Mouse (Mus musculus): ENCODE results near the gene Gpr61. TPM values are rescaled to one million over a fixed set of nuclear protein-coding genes. Genes with fewer than 3 reads are reported as not detected.

The Gpr61 gene
- polyA plus RNA-seq, 1 experiment from 2014 or later = 0.04 TPM

DNA sequence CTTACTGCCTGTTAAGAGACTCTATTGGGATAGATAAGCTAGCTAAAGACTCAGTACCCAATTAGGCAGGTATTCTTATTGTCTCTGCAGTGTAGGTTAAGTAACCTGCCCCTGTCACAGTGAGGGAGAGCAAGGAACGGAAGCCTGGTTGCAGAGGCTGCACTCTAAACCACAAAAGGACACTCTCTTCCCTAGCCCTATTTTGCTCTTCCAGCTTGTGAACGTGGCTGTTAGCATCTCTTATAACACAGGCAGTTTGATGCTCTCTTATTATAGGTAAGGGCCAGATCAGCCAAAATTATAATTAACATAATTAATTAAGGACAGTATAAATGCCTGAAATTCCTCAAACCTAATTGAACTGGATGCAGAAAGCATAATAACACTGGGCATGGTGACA is 25.8 kb upstream of the Gpr61 start:
- ATAC-seq (no peak), DNase-seq (ENCODE audit: low read depth, low spot score) (no peak)
- CTCF ChIA-PET = interaction anchor here (1.0 to 9.1 kb wide), 4 partner anchors 12 to 33 kb away, joined by 4 to 85 read pairs (median 5); partner anchors contain the start of gene Cyb561d1
- POLR2A ChIA-PET = interaction anchor here (1.0 kb wide), 1 partner anchor 35 kb away, joined by 5 read pairs; no protein-coding TSS in a partner anchor
- TF ChIP-seq CTCF (IDR thresholded peaks at IDR 0.05) = no peak
- H3K27me3 ChIP-seq = peaks cover 16% of the 10 kb centered on the region
- in situ Hi-C loops (cut with MboI; ENCODE audit: low pct_unique_long_range_greater_than_20kb) = no loop called here

DNA sequence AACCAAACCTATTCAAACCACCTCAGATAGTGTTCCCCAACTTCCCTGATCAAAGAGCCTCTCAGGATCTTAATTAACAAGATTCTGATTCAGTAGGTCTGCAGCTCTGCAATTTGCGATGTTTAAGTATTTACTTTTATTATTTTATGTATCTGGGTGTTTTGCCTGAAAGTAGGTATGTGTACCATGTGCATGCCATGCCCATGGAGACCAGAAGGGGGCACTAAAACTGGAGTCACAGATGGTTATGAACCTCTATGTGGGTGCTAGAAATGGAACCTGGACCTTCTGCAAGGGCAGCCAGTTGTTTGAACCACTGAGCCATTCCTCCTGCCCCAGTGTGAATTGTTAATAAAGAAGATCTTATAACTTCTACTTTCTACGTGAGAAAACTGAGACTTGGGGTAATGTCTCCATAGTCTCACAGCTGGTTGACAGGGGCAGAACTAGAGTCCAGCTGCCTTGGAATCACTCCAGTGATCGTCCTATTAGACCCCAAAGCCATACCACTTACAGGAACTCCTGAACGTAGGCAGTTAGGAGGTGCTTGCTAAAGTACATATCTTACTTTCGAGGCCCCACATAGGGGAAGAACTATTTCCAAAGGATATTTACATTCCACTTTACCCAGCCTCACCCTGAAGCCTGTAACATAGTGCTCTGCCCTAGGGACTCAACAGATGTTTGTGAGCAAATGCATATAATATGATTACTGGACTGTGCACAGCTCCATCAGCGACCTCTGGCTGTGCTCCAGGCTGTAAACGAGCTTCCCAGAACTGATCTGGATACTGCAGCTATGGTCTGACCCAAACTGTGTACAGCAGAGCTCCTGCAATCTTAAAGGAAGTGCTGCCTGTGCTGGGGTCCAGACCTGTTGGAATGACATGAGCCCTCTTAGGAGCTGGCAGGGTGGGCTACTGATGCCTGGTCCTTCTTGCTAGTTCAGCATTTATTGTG is 24.4 kb upstream of the Gpr61 start:
- ATAC-seq (no peak), DNase-seq (ENCODE audit: low read depth, low spot score) (no peak)
- ChIA-PET CTCF (interaction anchor here (0.9 to 1.4 kb wide), 9 partner anchors 10 to 31 kb away, joined by 3 to 5 read pairs (median 4); partner anchors contain the start of gene Cyb561d1), POLR2A (interaction anchor here (0.9 to 1.0 kb wide), 3 partner anchors 22 to 34 kb away, joined by 3 to 5 read pairs (median 3); partner anchors contain the start of gene Atxn7l2)
- H3K27me3 ChIP-seq = peaks cover 17% of the 10 kb centered on the region
- in situ Hi-C loops (cut with MboI; ENCODE audit: low pct_unique_long_range_greater_than_20kb) = no loop called here
- TF ChIP-seq CTCF (IDR thresholded peaks at IDR 0.05) = no peak

DNA sequence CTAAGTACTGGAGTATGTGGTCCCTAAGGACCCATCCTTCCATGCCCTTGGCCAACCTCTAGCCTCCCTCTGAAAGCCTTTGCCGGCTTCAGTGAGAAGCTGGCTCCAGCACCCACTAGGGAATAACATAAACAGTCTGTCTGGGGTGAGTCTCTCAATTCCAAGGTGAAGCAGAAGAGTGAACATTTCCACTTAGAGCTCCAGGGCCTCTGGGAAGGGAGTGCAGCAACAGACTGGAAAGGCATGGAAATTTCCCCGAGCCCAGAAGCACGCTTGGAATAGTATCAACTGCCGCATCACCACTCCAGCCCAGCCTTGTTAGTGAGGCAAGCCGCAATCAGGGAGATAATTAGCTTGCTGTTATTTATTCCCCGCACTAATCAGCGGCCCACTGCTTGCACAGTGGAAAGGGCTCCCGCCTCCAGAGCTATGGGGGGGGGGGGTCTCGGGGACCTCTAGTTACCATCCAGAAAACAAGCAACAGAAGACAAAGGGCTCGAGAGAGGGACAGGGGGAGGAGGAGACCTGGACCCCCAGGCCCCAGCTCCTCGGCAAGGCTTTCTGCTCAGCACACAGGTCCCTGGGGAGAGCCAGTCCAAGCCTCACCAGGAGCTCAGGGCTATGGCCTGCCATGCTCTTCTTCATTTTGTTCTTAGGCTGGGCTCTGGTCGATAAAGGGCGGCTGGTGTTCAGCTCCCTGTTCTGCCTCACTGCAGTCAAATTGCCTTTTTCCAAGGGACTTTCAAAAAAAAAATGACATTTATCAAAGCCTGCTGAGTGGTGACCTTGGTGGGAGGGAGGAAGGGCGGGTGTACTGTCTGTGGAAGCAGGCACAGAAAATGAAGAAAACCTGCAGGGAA is 20.2 kb upstream of the Gpr61 start:
- DNase-seq (ENCODE audit: low read depth, low spot score) (no peak), ATAC-seq (no peak)
- H3K27me3 ChIP-seq = peaks cover 17% of the 10 kb centered on the region
- ChIA-PET POLR2A (interaction anchor here (0.5 to 1.4 kb wide), 6 partner anchors 10 to 540 kb away, joined by 3 to 4 read pairs (median 4); no protein-coding TSS in a partner anchor), CTCF (interaction anchor here (1.0 to 4.2 kb wide), 7 partner anchors 8 to 214 kb away, joined by 3 to 21 read pairs (median 6); partner anchors contain the start of gene Cyb561d1)
- no peak for TF ChIP-seq CTCF (IDR thresholded peaks at IDR 0.05)
- in situ Hi-C loops (cut with MboI; ENCODE audit: low pct_unique_long_range_greater_than_20kb) = no loop called here

DNA sequence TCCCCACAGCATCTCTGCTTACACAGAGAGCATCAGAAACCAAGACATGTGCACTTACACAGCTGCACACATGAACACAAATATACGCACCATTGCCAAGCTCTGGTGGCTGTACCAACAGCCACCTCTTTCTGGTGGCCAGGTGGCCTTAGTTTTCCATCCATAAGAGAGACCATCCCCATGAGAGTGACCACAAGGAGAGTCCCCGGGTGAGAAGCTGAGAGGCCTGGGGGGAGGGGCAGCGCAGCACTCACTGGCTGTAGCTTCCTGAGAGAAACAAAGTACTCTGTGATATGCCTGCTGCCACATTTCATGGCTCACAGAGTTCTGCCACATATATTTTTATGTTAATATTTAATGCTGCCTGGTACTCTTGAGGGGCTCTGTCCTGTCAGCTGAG is 14.5 kb upstream of the Gpr61 start:
- DNase-seq (ENCODE audit: low read depth, low spot score) (no peak), ATAC-seq (no peak)
- ChIA-PET CTCF (interaction anchor here (1.2 to 10.4 kb wide), 2 partner anchors 12 to 32 kb away, joined by 3 to 247 read pairs; partner anchors contain the start of gene Cyb561d1), POLR2A (interaction anchor here (0.6 kb wide), 1 partner anchor 32 kb away, joined by 3 read pairs; the partner anchor contains the start of gene Cyb561d1)
- peaks cover 5% of the 10 kb centered on the region for H3K27me3 ChIP-seq
- TF ChIP-seq CTCF (IDR thresholded peaks at IDR 0.05) = no peak
- in situ Hi-C loops (cut with MboI; ENCODE audit: low pct_unique_long_range_greater_than_20kb) = loop anchor here (5.0 kb wide), 2 partner anchors 38 to 218 kb away; no protein-coding TSS in a partner anchor

DNA sequence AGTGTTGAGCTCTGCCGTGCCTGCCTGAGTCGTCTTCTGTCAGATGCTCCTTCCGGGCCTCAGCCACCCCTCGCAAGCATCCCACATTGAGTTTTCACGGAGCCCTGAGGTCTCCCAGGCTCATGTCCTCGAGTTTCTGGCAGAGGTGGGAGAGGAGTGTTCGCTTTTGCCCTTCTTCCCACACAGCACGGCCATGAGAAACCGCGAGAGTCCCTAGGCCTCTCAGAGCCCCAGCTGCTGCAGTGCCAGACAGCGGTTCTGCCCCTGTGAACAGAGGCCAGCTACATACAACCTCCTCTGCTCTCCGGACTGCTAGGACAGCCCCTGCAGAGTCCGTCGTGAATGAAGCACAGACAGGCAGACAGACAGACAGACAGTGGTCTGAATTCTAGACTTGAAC is 12.8 kb upstream of the Gpr61 start:
- ATAC-seq (no peak), DNase-seq (ENCODE audit: low read depth, low spot score) (no peak)
- CTCF ChIA-PET = interaction anchor here (1.1 to 10.4 kb wide), 8 partner anchors 9 to 114 kb away, joined by 3 to 247 read pairs (median 5); partner anchors contain the start of genes Cyb561d1 and Gpr61
- no peaks in the 10 kb centered on the region for H3K27me3 ChIP-seq
- TF ChIP-seq CTCF (IDR thresholded peaks at IDR 0.05) = no peak
- in situ Hi-C loops (cut with MboI; ENCODE audit: low pct_unique_long_range_greater_than_20kb) = loop anchor here (5.0 kb wide), 2 partner anchors 40 to 220 kb away; no protein-coding TSS in a partner anchor
- POLR2A ChIA-PET = interaction anchor here (1.1 to 3.3 kb wide), 3 partner anchors 14 to 93 kb away, joined by 3 to 17 read pairs (median 5); partner anchors contain the start of gene Cyb561d1

DNA sequence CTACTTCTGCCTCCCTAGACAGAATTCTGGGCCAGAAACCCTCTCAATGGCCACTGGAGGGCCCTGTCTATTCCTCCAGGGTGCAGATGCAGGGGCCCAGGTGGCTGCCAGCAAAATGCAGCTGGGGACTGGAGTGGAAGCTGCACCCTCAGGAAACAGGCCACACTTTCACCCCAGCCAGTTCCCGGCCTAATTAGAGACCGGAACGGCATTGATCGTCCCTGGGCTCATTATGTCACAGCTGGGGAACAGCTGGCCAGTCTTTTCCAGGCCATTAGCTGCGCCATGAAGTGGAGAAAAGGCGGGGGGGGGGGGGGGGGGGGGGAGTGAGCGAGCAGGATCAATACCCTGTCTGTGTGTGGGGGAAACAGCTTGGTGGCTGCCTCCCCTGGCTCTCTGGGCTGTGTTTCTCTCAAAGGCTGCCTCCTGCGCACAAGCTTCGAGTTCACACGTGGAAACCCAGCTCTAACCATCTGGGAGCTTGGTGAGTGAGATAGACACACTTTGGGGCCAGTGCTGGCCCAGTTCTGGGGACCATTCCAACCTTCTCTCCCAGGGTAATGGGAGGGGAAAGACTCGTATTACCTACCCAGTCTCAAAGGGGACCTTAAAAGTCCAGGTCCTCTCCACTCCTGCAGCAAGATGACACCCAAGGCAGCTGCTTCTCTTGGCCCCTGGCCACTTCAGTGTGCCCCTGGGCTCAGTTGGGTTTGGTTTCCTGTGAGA is 12.0 kb upstream of the Gpr61 start:
- in situ Hi-C loops (cut with MboI; ENCODE audit: low pct_unique_long_range_greater_than_20kb) = loop anchor here (5.0 kb wide), 2 partner anchors 41 to 221 kb away; no protein-coding TSS in a partner anchor
- no peak for DNase-seq (ENCODE audit: low read depth, low spot score)
- CTCF ChIA-PET = interaction anchor here (0.8 to 10.4 kb wide), 11 partner anchors 10 to 222 kb away, joined by 3 to 247 read pairs (median 5); partner anchors contain the start of genes Cyb561d1 and Gpr61

DNA sequence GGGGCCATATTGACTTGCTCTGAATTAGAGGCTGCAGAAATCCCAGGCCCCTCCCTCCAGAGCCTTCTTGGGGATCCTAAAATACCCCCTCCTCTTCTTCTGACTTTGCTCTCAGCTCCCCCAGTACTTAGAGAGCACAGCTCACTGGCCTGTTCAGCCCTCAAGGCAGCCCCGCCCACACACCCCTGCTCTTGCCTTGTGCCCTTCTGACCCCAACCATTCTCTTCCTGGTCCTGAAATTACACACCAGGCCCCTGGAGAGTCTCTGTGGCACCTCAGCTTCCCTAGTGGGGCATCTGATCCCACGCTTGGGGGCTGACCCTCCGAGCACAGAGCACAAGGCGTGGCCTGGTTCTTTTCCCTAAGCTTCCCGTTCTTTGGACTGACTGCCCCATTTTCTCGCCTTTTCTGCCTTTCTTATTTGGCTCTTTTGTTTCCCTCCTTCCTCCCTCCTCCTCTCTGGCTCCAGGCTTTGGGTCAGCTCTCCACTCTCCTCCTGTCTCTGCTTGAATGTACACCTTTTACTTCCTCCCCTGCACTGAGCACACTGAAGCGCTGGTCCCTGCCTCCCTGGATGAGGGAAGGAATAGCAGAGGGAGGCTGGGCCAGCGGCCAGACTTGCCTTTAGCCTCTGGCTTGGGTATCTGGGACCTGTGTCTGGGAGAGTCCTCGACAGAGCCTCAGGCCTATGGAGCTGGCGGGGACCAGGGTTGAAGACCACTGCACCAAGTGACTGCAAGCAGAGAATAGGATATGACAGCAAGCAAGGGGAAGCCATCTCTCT is 11.0 kb upstream of the Gpr61 start:
- ATAC-seq (no peak), DNase-seq (ENCODE audit: low read depth, low spot score) (no peak)
- H3K27me3 ChIP-seq = peaks cover 5% of the 10 kb centered on the region
- in situ Hi-C loops (cut with MboI; ENCODE audit: low pct_unique_long_range_greater_than_20kb) = loop anchor here (5.0 kb wide), 2 partner anchors 42 to 222 kb away; no protein-coding TSS in a partner anchor
- TF ChIP-seq CTCF (IDR thresholded peaks at IDR 0.05) = no peak
- CTCF ChIA-PET = interaction anchor here (0.7 to 10.4 kb wide), 15 partner anchors 9 to 223 kb away, joined by 3 to 247 read pairs (median 6); partner anchors contain the start of genes Atxn7l2, Cyb561d1, Gnai3 and Gpr61
- POLR2A ChIA-PET = interaction anchor here (0.5 to 3.3 kb wide), 9 partner anchors 9 to 81 kb away, joined by 3 to 17 read pairs (median 4); partner anchors contain the start of genes Atxn7l2 and Cyb561d1

More for the DNA sequence above, 12.0 kb upstream of the Gpr61 start:
- ATAC-seq = no peak
- POLR2A ChIA-PET = interaction anchor here (0.7 to 3.3 kb wide), 6 partner anchors 15 to 195 kb away, joined by 3 to 17 read pairs (median 4); partner anchors contain the start of gene Cyb561d1
- no peak for TF ChIP-seq CTCF (IDR thresholded peaks at IDR 0.05)
- peaks cover 5% of the 10 kb centered on the region for H3K27me3 ChIP-seq

DNA sequence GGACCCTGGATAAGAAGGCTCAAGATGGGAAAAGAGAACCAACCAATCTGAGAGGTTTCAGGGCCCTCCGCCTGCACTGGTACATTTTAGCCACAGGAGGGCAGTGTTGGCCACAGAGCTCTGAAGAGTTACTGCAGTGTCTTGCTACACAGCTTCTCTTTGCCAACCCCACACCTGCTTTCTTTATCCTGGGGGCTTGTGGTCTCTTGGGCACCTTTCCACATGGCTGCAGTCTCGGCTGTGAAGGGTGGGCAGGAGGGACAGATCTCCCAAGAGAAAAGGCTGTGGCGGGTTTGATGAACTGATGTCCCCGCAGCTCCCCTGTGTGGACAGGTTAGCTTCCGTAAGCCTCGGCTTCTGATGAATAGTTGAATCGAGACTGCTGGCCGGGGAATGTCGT is 10.1 kb upstream of the Gpr61 start:
- DNase-seq (ENCODE audit: low read depth, low spot score) (peak; percentile 34), ATAC-seq (peak; percentile 57)
- in situ Hi-C loops (cut with MboI; ENCODE audit: low pct_unique_long_range_greater_than_20kb) = loop anchor here (5.0 kb wide), 3 partner anchors 42 to 222 kb away; no protein-coding TSS in a partner anchor
- ChIA-PET CTCF (interaction anchor here (0.7 to 10.4 kb wide), 30 partner anchors 8 to 280 kb away, joined by 3 to 247 read pairs (median 4); partner anchors contain the start of genes Atxn7l2, Cyb561d1, Gnai3 and Gnat2), POLR2A (interaction anchor here (0.8 to 2.0 kb wide), 10 partner anchors 10 to 92 kb away, joined by 3 to 11 read pairs (median 4); partner anchors contain the start of genes Amigo1, Atxn7l2, Cyb561d1 and Gpr61)
- TF ChIP-seq CTCF (IDR thresholded peaks at IDR 0.05) = no peak
- H3K27me3 ChIP-seq = peaks cover 5% of the 10 kb centered on the region

All from Patski (cell line).